Mouse (Mus musculus) stomach, postnatal 0 days (tissue): ENCODE measurements around the gene Xlr4a.
"Not testable (repeated sequence)": the region's sequence is repeated elsewhere in the genome, so short reads cannot be mapped to it uniquely, and the experiment has no call there.

Experiments
- CTCF ChIP-seq: IDR thresholded peaks from 2 replicates; pipeline ENCODE4 v1.5.1; 2016; ENCODE audit warnings: antibody characterized with exemption, low read depth, mild to moderate bottlenecking, moderate library complexity
- EP300 ChIP-seq: optimal IDR thresholded peaks from 2 replicates; pipeline ENCODE3; 2016; ENCODE audit warnings: antibody characterized with exemption

GRCm38 (mm10) chrX:73122859-73123829 lies 40.9 kb upstream of the Xlr4a start:
- not testable (repeated sequence) for TF ChIP-seq EP300, CTCF
